ENCODE assay signal across 8 mouse cellular contexts in the genomic region with DNA sequence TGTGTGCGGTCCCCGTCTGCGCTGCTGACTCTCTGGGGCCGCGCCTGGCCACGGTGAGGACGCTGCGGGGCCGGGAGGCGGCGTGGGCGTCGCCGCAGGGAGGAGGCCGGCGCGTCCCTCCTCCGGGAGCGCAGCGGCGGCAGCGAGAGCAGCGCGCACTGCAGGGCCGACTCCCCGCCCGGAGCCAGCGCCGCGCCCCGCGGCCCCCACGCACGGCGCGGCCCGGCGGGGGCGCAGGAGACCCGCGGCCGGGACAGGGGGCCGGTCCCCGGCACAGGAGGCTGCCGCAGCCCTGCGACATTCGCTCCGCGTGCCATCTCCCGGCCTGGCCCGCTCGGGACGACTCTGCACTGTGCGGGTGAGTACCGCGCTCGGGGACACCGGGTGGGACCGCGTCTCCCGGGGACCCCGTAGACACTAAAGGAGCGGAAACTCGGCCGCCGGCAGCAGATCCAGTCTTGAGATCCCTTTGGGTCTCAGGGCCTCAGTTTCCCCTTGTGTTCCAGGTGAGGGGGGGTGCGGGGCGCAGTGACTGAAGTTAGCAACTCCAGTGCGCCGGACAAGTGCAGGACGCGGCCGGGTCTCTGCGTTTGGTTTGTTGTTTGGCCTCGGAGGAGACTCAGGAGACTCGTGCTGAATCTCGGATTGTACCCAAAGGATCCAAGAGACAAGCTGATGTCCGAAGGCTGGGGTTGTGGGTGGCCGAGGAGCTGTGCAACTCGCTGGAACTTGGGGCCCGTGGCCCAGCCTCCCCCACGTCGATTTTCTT. TPM values are rescaled to one million over a fixed set of nuclear protein-coding genes. Genes with fewer than 3 reads are reported as not detected.
DNase-seq lines count a peak whose midpoint lies in the region; ATAC-seq and TF ChIP-seq lines count a peak whose summit lies in the region.

A gene (plus strand): TSS at position 126 of the 769 bp plus-strand sequence.

- under 1% methylated on average over 44 of the region's 83 CpGs for WGBS in embryonic facial prominence, embryonic 11.5 days
- under 1% methylated on average over 83 of the region's 83 CpGs for WGBS in midbrain, embryonic 10.5 days

- intact Hi-C loops in left cerebral cortex, adult 2 months (cut with DNase I): no loop called here

- peak; percentile 80 for ATAC-seq in embryonic facial prominence, embryonic 11.5 days (replicated peaks; ENCODE audit: insufficient number of reproducible peaks, low FRiP score, low TSS enrichment, low read depth)

- peak within 1 kb of the TSS; percentile 83 for H3K9ac ChIP-seq in embryonic facial prominence, embryonic 11.5 days (replicated peaks; ENCODE audit: low read length)

- H3K4me1 ChIP-seq in embryonic facial prominence, embryonic 11.5 days (ENCODE audit: control insufficient read depth, insufficient read depth, low read length): peaks cover 8% of the 10 kb centered on the region; the same call in 1 of the 2 replicates
- peaks cover 43% of the 10 kb centered on the region for H3K4me1 ChIP-seq in midbrain, embryonic 10.5 days

- DNase-seq in left cerebral cortex, adult 2 months (ENCODE audit: extremely low spot score in 1 of 2, low spot score in 2 of 2): peak in 1 of 2 experiments; percentile 17
- DNase-seq in left cerebral cortex, adult 11 months (ENCODE audit: low spot score): no peak
- peak; percentile 54 for DNase-seq in embryonic facial prominence, embryonic 11.5 days (ENCODE audit: low spot score)
- DNase-seq in heart, postnatal 4 days: peak; percentile 14
- DNase-seq in midbrain, embryonic 10.5 days (ENCODE audit: low spot score): peak; percentile 60
- no peak for DNase-seq in left cerebral cortex, adult 8-10 months (ENCODE audit: low spot score in 2 of 2)
- no peak for DNase-seq in natural killer cell, adult 2 months (ENCODE audit: low spot score in 2 of 2)
- no peak for DNase-seq in urinary bladder, postnatal 4 days (ENCODE audit: low spot score in 2 of 2)

- H3K36me3 ChIP-seq in embryonic facial prominence, embryonic 11.5 days (replicated peaks; ENCODE audit: control insufficient read depth, insufficient read depth, low read depth, low read length): no peaks in the 10 kb centered on the region
- H3K36me3 ChIP-seq in midbrain, embryonic 10.5 days: no peaks in the 10 kb centered on the region

- H3K27me3 ChIP-seq in embryonic facial prominence, embryonic 11.5 days (ENCODE audit: control insufficient read depth, insufficient read depth, low read length): peaks cover 5% of the 10 kb centered on the region
- peaks cover 66% of the 10 kb centered on the region for H3K27me3 ChIP-seq in midbrain, embryonic 10.5 days (ENCODE audit: low read depth, poor library complexity, severe bottlenecking)

- peak within 1 kb of the TSS; percentile 95 for H3K4me2 ChIP-seq in embryonic facial prominence, embryonic 11.5 days (ENCODE audit: low read depth, low read length)

- no peaks in the 10 kb centered on the region for H3K9me3 ChIP-seq in embryonic facial prominence, embryonic 11.5 days (replicated peaks; ENCODE audit: control insufficient read depth, low read length)
- H3K9me3 ChIP-seq in midbrain, embryonic 10.5 days (replicated peaks): 0 out of 2 replicates have a peak, but pooled peaks cover 4% of the 10 kb centered on the region

- no peak for TF ChIP-seq CTCF in left cerebral cortex, adult 2 months (IDR thresholded peaks at IDR 0.05)

- no peak within 1 kb of the TSS for H3K27ac ChIP-seq in left cerebral cortex, adult 2 months
- peak within 1 kb of the TSS; percentile 62 for H3K27ac ChIP-seq in embryonic facial prominence, embryonic 11.5 days (replicated peaks; ENCODE audit: low read depth, low read length)
- peak within 1 kb of the TSS; percentile 83 for H3K27ac ChIP-seq in midbrain, embryonic 10.5 days (replicated peaks)

- H3K4me3 ChIP-seq in left cerebral cortex, adult 2 months: peak within 1 kb of the TSS; percentile 33
- peak within 1 kb of the TSS; percentile 70 for H3K4me3 ChIP-seq in embryonic facial prominence, embryonic 11.5 days (ENCODE audit: low read depth, low read length)
- H3K4me3 ChIP-seq in midbrain, embryonic 10.5 days: peak within 1 kb of the TSS; percentile 70

RNA-seq across cellular contexts. Expression of the gene that starts here (rescaled TPM):
- 1 to 10 TPM; 2.7 to 3.4 TPM for total RNA-seq in left cerebral cortex, adult 2 months (2021)
- polyA plus RNA-seq in embryonic facial prominence, embryonic 11.5 days (2014; fragmentation: Nextera tagmentation; extraction: Ambion mirVana): 27.2 and 32.0 TPM in 2 replicates
- total RNA-seq in heart, postnatal 4 days (2021): 1 to 10 TPM; 1.5 to 2.7 TPM
- polyA plus RNA-seq in midbrain, embryonic 10.5 days (2016; fragmentation: Nextera tagmentation; extraction: Ambion mirVana): 9.6 and 14.2 TPM in 2 replicates
- total RNA-seq in left cerebral cortex, adult 8-10 months (2022): 1 to 10 TPM; 2.8 to 3.9 (median 3.5) TPM

Comparison
In these comparisons a context has a peak if more than half of its experiments do, and no peak if none do; other contexts are left out.
1. DNase-seq: peak in embryonic facial prominence, embryonic 11.5 days (single experiment), heart, postnatal 4 days (single experiment) and midbrain, embryonic 10.5 days (single experiment); none in left cerebral cortex, adult 11 months (single experiment), left cerebral cortex, adult 8-10 months (0 of 2), natural killer cell, adult 2 months (0 of 2) and urinary bladder, postnatal 4 days (0 of 2).
2. Peak in every context shown above with its lines, with median percentiles within 50 percentile points of each other: H3K4me3 ChIP-seq.